23 mouse cellular contexts compared by ENCODE assay signal in genomic region chr6:118027036-118027435, GRCm38 (mm10). TPM values are rescaled to one million over a fixed set of nuclear protein-coding genes. Genes with fewer than 3 reads are reported as not detected.
A peak's percentile ranks its signal among the peaks of the same experiment; 100 is the strongest.
DNase-seq lines count a peak whose midpoint lies in the region; TF ChIP-seq lines count a peak whose summit lies in the region.
"Had no signal": no experiment of that assay in that cellular context is flagged by ENCODE, and none has a peak within 500 bp of the region (broad histone marks: within the 10 kb centered on the region; RNA-seq: fewer than 3 reads in every experiment).

No protein-coding gene starts in this region.

- H3K4me3 ChIP-seq in layer of hippocampus, adult 2 months, result no peak overlapping the region
- H3K4me3 ChIP-seq: embryonic facial prominence, embryonic 13.5 days; embryonic facial prominence, embryonic 15.5 days; erythroblast, embryonic 14.5 days; forebrain, embryonic 10.5 days; forebrain, embryonic 12.5 days had no signal

- H3K27ac ChIP-seq in layer of hippocampus, adult 2 months, result 0 out of 2 replicates have a peak overlapping the region, but pooled peaks have one; percentile 10
- H3K27ac ChIP-seq: embryonic facial prominence, embryonic 13.5 days; embryonic facial prominence, embryonic 15.5 days; forebrain, embryonic 10.5 days; forebrain, embryonic 12.5 days had no signal

- no peak for DNase-seq in layer of hippocampus, adult 2 months (ENCODE audit: low spot score in 2 of 2)
- no peak for DNase-seq in layer of hippocampus, adult 18-20 months (ENCODE audit: low spot score in 2 of 2)
- peak; percentile 12 for DNase-seq in NIH3T3 (ENCODE audit: low read depth)
- peak; percentile 71 for DNase-seq in brain, adult 2 months (ENCODE audit: low read depth, low spot score)
- DNase-seq in right cerebral cortex, postnatal 4 days, result no peak
- no peak for DNase-seq in kidney, adult 9 months
- DNase-seq: adrenal gland, adult 8-10 months; adrenal gland, postnatal 14 days; adrenal gland, postnatal 36 days; B cell, adult 2 months; cerebellum, adult 11 months; cerebellum, adult 18-20 months; cerebellum, adult 8-10 months; cerebellum, adult 9-11 months; cerebellum, postnatal 14 days; cerebellum, postnatal 36 days; embryo, embryonic 11 days had no signal

- TF ChIP-seq CTCF in layer of hippocampus, adult 2 months (conservative IDR thresholded peaks at IDR 0.05), result no peak

RNA-seq across cellular contexts. Expression of gene Rasgef1a, which starts 15.8 kb away (rescaled TPM):
- total RNA-seq in layer of hippocampus, adult 2 months (2021), result 100 to 1,000 TPM; 216 to 231 TPM
- 100 to 1,000 TPM; 235 to 240 TPM for total RNA-seq in layer of hippocampus, adult 18-20 months (2021)
- total RNA-seq: common myeloid progenitor, adult 5-6 weeks had no signal

Comparison
In these comparisons a context has a peak if more than half of its experiments do, and no peak if none do; other contexts are left out.
1. DNase-seq: peak in NIH3T3 (single experiment) and brain, adult 2 months (single experiment); none in layer of hippocampus, adult 2 months (0 of 2), layer of hippocampus, adult 18-20 months (0 of 2), right cerebral cortex, postnatal 4 days (single experiment) and kidney, adult 9 months (single experiment).